Mouse (Mus musculus): Measurements from ENCODE around the gene Crybb3.

DNA sequence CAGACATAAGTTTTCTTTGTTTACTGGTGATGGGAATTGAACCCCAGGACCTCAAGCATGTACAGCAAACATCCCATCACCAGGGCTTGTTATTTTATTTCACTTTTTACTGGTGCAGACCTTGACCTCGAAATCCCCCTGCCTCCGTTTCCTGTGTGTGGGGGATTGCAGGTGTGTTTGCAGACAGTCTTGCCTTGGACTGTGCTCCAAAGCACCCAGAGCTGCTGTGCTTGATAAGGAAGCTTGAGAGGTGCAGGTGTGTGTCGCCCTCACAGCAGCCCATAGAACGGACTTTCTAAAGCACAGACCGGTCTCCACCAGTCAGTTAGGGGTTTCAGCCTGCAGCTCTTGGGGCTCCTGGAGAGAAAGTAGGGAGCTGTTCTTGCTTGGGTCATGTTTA lies 54.7 kb downstream of the Crybb3 start:
- TF ChIP-seq CHD2 (IDR thresholded peaks at IDR 0.05; ENCODE audit: low read depth, low read length): no peak
- no peak for TF ChIP-seq ZC3H11A (IDR thresholded peaks at IDR 0.05; ENCODE audit: borderline replicate concordance, low read depth, low read length)
- no peak for TF ChIP-seq MAFK (IDR thresholded peaks at IDR 0.05; ENCODE audit: insufficient read depth, low read depth, low read length)
- TF ChIP-seq HCFC1 (IDR thresholded peaks at IDR 0.05; ENCODE audit: borderline replicate concordance, insufficient read depth, low read length): no peak

Measured in ES-E14 (cell line).